Mouse (Mus musculus) stomach, embryonic 16.5 days (tissue): Measurements from ENCODE around the gene Syndig1l. TPM values are rescaled to one million over a fixed set of nuclear protein-coding genes. Genes with fewer than 3 reads are reported as not detected.

Source experiments
- ATAC-seq: fragments of 200-750 bp; cut with Nextera tagmentation; 2 replicates; pipeline ENCODE4 v1.8.0; 2017; ENCODE audit warnings: moderate number of reproducible peaks, moderate TSS enrichment; ENCODE audit not compliant: insufficient read depth, low FRiP score
- H3K27ac ChIP-seq: fragments of 300-500 bp; sonication (generic); 2 replicates; pipeline ENCODE4 v1.5.1; 2014; ENCODE audit warnings: low read length
- H3K27me3 ChIP-seq: fragments of 300-500 bp; sonication (generic); 2 replicates; pipeline ENCODE4 v1.6.1; 2014; ENCODE audit warnings: low read length, control low read depth, mixed read lengths; ENCODE audit not compliant: control insufficient read depth, insufficient read depth
- H3K36me3 ChIP-seq: fragments of 300-500 bp; sonication (generic); 2 replicates; pipeline ENCODE4 v1.6.1; 2014; ENCODE audit warnings: low read length; ENCODE audit not compliant: control insufficient read depth, insufficient read depth
- H3K4me1 ChIP-seq: fragments of 300-500 bp; sonication (generic); 2 replicates; pipeline ENCODE4 v1.6.1; 2014; ENCODE audit warnings: low read length, control low read depth, mixed read lengths; ENCODE audit not compliant: control insufficient read depth, insufficient read depth
- H3K4me2 ChIP-seq: fragments of 300-500 bp; sonication (generic); 2 replicates; pipeline ENCODE4 v1.6.1; 2014; ENCODE audit warnings: low read depth, low read length, mixed read lengths
- H3K4me3 ChIP-seq: fragments of 300-500 bp; sonication (generic); replicated peaks from 2 replicates; pipeline ENCODE4 v1.5.1; 2014; ENCODE audit warnings: mild to moderate bottlenecking, low read length
- H3K9ac ChIP-seq: fragments of 300-500 bp; sonication (generic); 2 replicates; pipeline ENCODE4 v1.6.1; 2014; ENCODE audit warnings: low read length
- H3K9me3 ChIP-seq: fragments of 300-500 bp; sonication (generic); replicated peaks from 2 replicates; pipeline ENCODE4 v1.6.1; 2016; ENCODE audit warnings: low read length, control low read depth; ENCODE audit not compliant: control insufficient read depth
- WGBS: fragments of 180-500 bp; shearing (Covaris S2); extraction: QIAGEN DNeasy Blood & Tissue Kit; methylation state at CpG from one replicate; pipeline ENCODE4 v1.1.7; 2014; 5-methylcytosine and 5-hydroxymethylcytosine counted together
- polyA plus RNA-seq: library from polyadenylated mRNA; unstranded; fragments of >200 nt; fragmentation: Nextera tagmentation; extraction: Ambion mirVana; gene quantifications from 2 replicates; pipeline ENCODE4 v1.2.1, GENCODE M21; 2015

The Syndig1l gene
- polyA plus RNA-seq = 0.09 and 0.12 TPM in 2 replicates

GRCm38 (mm10) chr12:84698319-84699081 is at the start of gene Syndig1l:
Syndig1l (minus strand) TSS chr12:84698831.
- no peaks in the 10 kb centered on the region for H3K9me3 ChIP-seq
- ATAC-seq = peak; percentile 78; the same call in 1 of the 2 replicates
- H3K27ac ChIP-seq = no peak within 1 kb of the TSS
- H3K4me2 ChIP-seq = peak within 1 kb of the TSS; percentile 96
- no peaks in the 10 kb centered on the region for H3K4me1 ChIP-seq
- peak within 1 kb of the TSS; percentile 54 for H3K4me3 ChIP-seq
- no peaks in the 10 kb centered on the region for H3K36me3 ChIP-seq
- H3K9ac ChIP-seq = no peak within 1 kb of the TSS
- peaks cover 25% of the 10 kb centered on the region for H3K27me3 ChIP-seq
- WGBS = under 1% methylated on average over 77 of the region's 79 CpGs

GRCm38 (mm10) chr12:84748134-84748533 is 49.5 kb upstream of the Syndig1l start:
- H3K36me3 ChIP-seq = no peaks in the 10 kb centered on the region
- H3K4me3 ChIP-seq = no peak overlapping the region
- no peak overlapping the region for H3K27ac ChIP-seq
- H3K4me2 ChIP-seq = no peak overlapping the region
- H3K9ac ChIP-seq = no peak overlapping the region
- no peaks in the 10 kb centered on the region for H3K27me3 ChIP-seq
- 65% methylated on average over 3 of the region's 3 CpGs for WGBS
- no peaks in the 10 kb centered on the region for H3K9me3 ChIP-seq
- ATAC-seq = no peak
- H3K4me1 ChIP-seq = no peaks in the 10 kb centered on the region; the same call in 1 of the 2 replicates

- Histone ChIP-seq H3K27ac (no peak overlapping the region), H3K4me3 (no peak overlapping the region), H3K9ac (no peak overlapping the region), H3K4me1 (no peaks in the 10 kb centered on the region; the same call in 1 of the 2 replicates), H3K27me3 (no peaks in the 10 kb centered on the region), H3K4me2 (no peak overlapping the region), H3K36me3 (no peaks in the 10 kb centered on the region), H3K9me3 (no peaks in the 10 kb centered on the region)
- 55% methylated on average over 4 of the region's 4 CpGs for WGBS
- ATAC-seq = no peak
Measured at GRCm38 (mm10) chr12:84745700-84746099, 47.1 kb upstream of the Syndig1l start.

- H3K4me1 ChIP-seq = no peaks in the 10 kb centered on the region; the same call in 1 of the 2 replicates
- H3K27me3 ChIP-seq = no peaks in the 10 kb centered on the region
- no peaks in the 10 kb centered on the region for H3K9me3 ChIP-seq
- no peak overlapping the region for H3K4me2 ChIP-seq
- ATAC-seq = no peak
- no peak overlapping the region for H3K4me3 ChIP-seq
- no peak overlapping the region for H3K27ac ChIP-seq
- 76% methylated on average over 10 of the region's 10 CpGs for WGBS
- H3K36me3 ChIP-seq = no peaks in the 10 kb centered on the region
- no peak overlapping the region for H3K9ac ChIP-seq
Measured at GRCm38 (mm10) chr12:84743496-84743895, 44.9 kb upstream of the Syndig1l start.

- no peak overlapping the region for H3K4me3 ChIP-seq
- no peaks in the 10 kb centered on the region for H3K4me1 ChIP-seq
- H3K9ac ChIP-seq = no peak overlapping the region
- no peaks in the 10 kb centered on the region for H3K27me3 ChIP-seq
- no peak overlapping the region for H3K27ac ChIP-seq
- H3K4me2 ChIP-seq = no peak overlapping the region
- no peaks in the 10 kb centered on the region for H3K9me3 ChIP-seq
- ATAC-seq = no peak
- WGBS = 68% methylated on average over 13 of the region's 13 CpGs
- no peaks in the 10 kb centered on the region for H3K36me3 ChIP-seq
Measured at GRCm38 (mm10) chr12:84733366-84733765, 34.7 kb upstream of the Syndig1l start.

- Histone ChIP-seq H3K27ac (no peak overlapping the region), H3K9ac (no peak overlapping the region), H3K4me1 (no peaks in the 10 kb centered on the region), H3K27me3 (no peaks in the 10 kb centered on the region), H3K4me2 (no peak overlapping the region), H3K36me3 (no peaks in the 10 kb centered on the region), H3K4me3 (no peak overlapping the region), H3K9me3 (no peaks in the 10 kb centered on the region)
- 94% methylated on average over 10 of the region's 10 CpGs for WGBS
- ATAC-seq = no peak
Measured at GRCm38 (mm10) chr12:84728421-84728820, 29.8 kb upstream of the Syndig1l start.

- H3K36me3 ChIP-seq = no peaks in the 10 kb centered on the region
- ATAC-seq = no peak
- H3K4me2 ChIP-seq = no peak overlapping the region
- 34% methylated on average over 5 of the region's 5 CpGs for WGBS
- H3K27ac ChIP-seq = no peak overlapping the region
- no peak overlapping the region for H3K4me3 ChIP-seq
- no peaks in the 10 kb centered on the region for H3K27me3 ChIP-seq
- H3K9ac ChIP-seq = no peak overlapping the region
- no peaks in the 10 kb centered on the region for H3K4me1 ChIP-seq
- no peaks in the 10 kb centered on the region for H3K9me3 ChIP-seq
Measured at GRCm38 (mm10) chr12:84727434-84727833, 28.8 kb upstream of the Syndig1l start.

- H3K9ac ChIP-seq = no peak overlapping the region
- no peaks in the 10 kb centered on the region for H3K4me1 ChIP-seq
- H3K4me2 ChIP-seq = no peak overlapping the region
- H3K36me3 ChIP-seq = no peaks in the 10 kb centered on the region
- 21% methylated on average over 4 of the region's 4 CpGs for WGBS
- ATAC-seq = no peak
- no peaks in the 10 kb centered on the region for H3K27me3 ChIP-seq
- no peak overlapping the region for H3K27ac ChIP-seq
- no peak overlapping the region for H3K4me3 ChIP-seq
- H3K9me3 ChIP-seq = no peaks in the 10 kb centered on the region
Measured at GRCm38 (mm10) chr12:84726986-84727385, 28.4 kb upstream of the Syndig1l start.

GRCm38 (mm10) chr12:84726391-84726790 is 27.8 kb upstream of the Syndig1l start:
- H3K27me3 ChIP-seq = no peaks in the 10 kb centered on the region
- H3K36me3 ChIP-seq = no peaks in the 10 kb centered on the region
- no peak overlapping the region for H3K4me3 ChIP-seq
- no peak overlapping the region for H3K27ac ChIP-seq
- ATAC-seq = no peak
- H3K4me1 ChIP-seq = no peaks in the 10 kb centered on the region
- WGBS = 84% methylated on average over 4 of the region's 4 CpGs
- no peaks in the 10 kb centered on the region for H3K9me3 ChIP-seq
- no peak overlapping the region for H3K9ac ChIP-seq
- no peak overlapping the region for H3K4me2 ChIP-seq
